Mouse (Mus musculus) adrenal gland, adult 2 months (tissue): ENCODE data around the gene Arhgap8. TPM values are rescaled to one million over a fixed set of nuclear protein-coding genes. Genes with fewer than 3 reads are reported as not detected.

Experiments
- DNase-seq: peaks from one replicate; pipeline ENCODE4 v3.0.0; 2021
- polyA plus RNA-seq: library from polyadenylated mRNA; depleted of rRNA; stranded (reverse); fragments of >200 nt; gene quantifications from 2 replicates; pipeline ENCODE4 v1.2.3, GENCODE M21; 2012; rRNA removed
- total RNA-seq, 2 experiments: library from RNA; stranded (reverse); gene quantifications; 2 replicates each; pipeline ENCODE4 v1.2.3; 2021

Gene Arhgap8
- total and polyA plus RNA-seq, 3 experiments, result 0.43 to 1.00 (median 0.93) TPM

GRCm38 (mm10) chr15:84800132-84800531, 80.3 kb downstream of the Arhgap8 start:
- no peak for DNase-seq

DNA sequence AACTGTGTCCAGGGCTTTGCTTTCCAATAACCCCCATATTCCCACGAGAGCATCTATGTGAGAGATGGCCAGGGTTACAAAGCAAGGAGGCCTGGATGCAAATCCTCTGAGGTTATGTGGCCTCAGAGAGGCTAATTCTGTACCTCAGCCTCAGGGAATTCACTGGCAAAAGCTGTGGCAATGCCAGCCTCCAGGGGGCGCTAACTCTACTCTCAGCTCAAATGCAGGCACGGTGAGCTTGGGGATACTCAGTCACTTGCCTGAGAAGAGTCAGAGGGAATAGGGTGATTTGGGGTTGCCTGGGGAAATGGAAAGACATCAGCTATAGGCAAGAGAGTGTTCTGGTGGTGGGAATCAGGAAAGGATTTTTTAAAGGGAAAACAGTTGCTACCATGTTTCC, 83.8 kb downstream of the Arhgap8 start:
- peak; percentile 70 for DNase-seq

- no peak for DNase-seq
Measured at GRCm38 (mm10) chr15:84809275-84809952, 89.6 kb downstream of the Arhgap8 start.

- peak; percentile 54 for DNase-seq
Measured at GRCm38 (mm10) chr15:84811126-84811525, 91.3 kb downstream of the Arhgap8 start.

DNA sequence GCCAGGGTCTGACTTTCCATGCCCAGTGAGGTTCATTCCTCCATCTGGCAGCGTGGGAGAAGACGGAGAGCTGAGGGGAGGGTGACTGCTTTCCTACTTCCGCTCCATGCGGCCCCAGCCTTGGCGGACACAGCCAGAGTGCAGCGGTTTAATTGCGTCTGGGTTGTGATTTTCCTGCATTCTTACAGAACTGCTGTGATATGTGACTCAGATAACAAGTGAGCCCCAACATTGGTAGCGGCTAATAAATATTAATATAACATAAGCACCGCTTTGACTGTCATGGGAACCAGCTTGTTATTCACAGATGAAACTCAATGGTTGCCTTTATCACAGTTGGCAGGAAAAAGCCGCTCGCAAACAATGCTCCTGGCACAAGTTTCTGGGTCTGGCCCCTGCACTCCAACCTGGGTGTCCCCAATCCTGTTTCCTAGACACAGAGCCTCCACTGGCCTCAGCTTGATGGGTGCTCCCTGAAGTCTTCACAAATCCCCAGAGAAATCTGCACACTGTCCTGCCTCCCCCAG, 93.0 kb downstream of the Arhgap8 start:
- DNase-seq, result no peak

GRCm38 (mm10) chr15:84815171-84815570, 95.3 kb downstream of the Arhgap8 start:
- DNase-seq, result no peak

DNA sequence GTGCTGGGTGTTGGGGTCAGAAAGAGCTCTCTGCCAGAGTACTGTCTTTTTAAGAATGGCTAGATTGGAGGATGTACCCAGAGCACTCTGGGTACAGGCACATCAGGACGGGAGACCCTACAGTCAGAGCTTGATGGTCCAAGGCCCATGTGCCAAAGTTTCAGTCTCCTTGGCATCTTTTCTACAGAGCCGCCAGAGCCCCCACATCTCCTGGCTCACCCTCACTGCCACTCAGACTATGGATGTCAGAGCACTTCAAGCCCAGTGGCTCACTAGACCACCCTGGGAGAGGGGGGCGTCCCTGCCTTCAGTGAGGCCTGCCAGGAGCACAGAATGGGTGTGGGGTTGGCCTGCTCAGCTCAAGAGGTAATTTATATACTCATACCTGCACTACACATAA, 97.7 kb downstream of the Arhgap8 start:
- no peak for DNase-seq

GRCm38 (mm10) chr15:84818284-84818683, 98.4 kb downstream of the Arhgap8 start:
- DNase-seq, result no peak

- no peak for DNase-seq
Measured at GRCm38 (mm10) chr15:84820811-84821210, 101.0 kb downstream of the Arhgap8 start.

Other genes with a start within 250 kb of the Arhgap8 start
- gene Rtl6, start 162.2 kb upstream of the Arhgap8 start, total RNA-seq, result 1 to 10 TPM; 3.9 to 8.9 TPM
- 9.1 and 10.1 TPM in 2 replicates for gene Rtl6, start 162.2 kb upstream of the Arhgap8 start, polyA plus RNA-seq
- 1 to 10 TPM; 7.0 to 9.4 TPM for gene Prr5, start 50.4 kb upstream of the Arhgap8 start, total RNA-seq
- 15.7 and 26.7 TPM in 2 replicates for gene Prr5, start 50.4 kb upstream of the Arhgap8 start, polyA plus RNA-seq
- gene Phf21b, start 136.0 kb downstream of the Arhgap8 start, total RNA-seq, result 1 to 10 TPM; 1.7 to 1.8 TPM
- gene Phf21b, start 136.0 kb downstream of the Arhgap8 start, polyA plus RNA-seq, result 5.2 and 5.5 TPM in 2 replicates
- under 1 TPM; 0.14 to 0.17 TPM for gene Gm29666, start 200.0 kb downstream of the Arhgap8 start, total RNA-seq
- gene Gm29666, start 200.0 kb downstream of the Arhgap8 start, polyA plus RNA-seq, result 0.10 and 0.15 TPM in 2 replicates
- 10 to 100 TPM; 31.8 to 44.1 TPM for gene Nup50, start 203.4 kb downstream of the Arhgap8 start, total RNA-seq
- gene Nup50, start 203.4 kb downstream of the Arhgap8 start, polyA plus RNA-seq, result 6.0 and 6.6 TPM in 2 replicates